Mouse (Mus musculus) embryonic facial prominence, embryonic 11.5 days (tissue): ENCODE data around the gene Cep152. TPM values are rescaled to one million over a fixed set of nuclear protein-coding genes. Genes with fewer than 3 reads are reported as not detected.
A peak's percentile ranks its signal among the peaks of the same experiment; 100 is the strongest.

Source experiments
- ATAC-seq: fragments of 200-750 bp; cut with Nextera tagmentation; replicated peaks from 2 replicates; pipeline ENCODE4 v1.8.0; 2017; ENCODE audit warnings: low read depth; ENCODE audit not compliant: insufficient number of reproducible peaks, low FRiP score, low TSS enrichment
- DNase-seq: peaks from one replicate; pipeline ENCODE4 v3.0.0-alpha.2; 2015; ENCODE audit warnings: low spot score
- H3K27ac ChIP-seq: fragments of 300-500 bp; sonication (generic); replicated peaks from 2 replicates; pipeline ENCODE4 v1.5.1; 2014; ENCODE audit warnings: mild to moderate bottlenecking, low read depth, low read length, control low read depth
- H3K27me3 ChIP-seq: fragments of 300-500 bp; sonication (generic); 2 replicates; pipeline ENCODE4 v1.6.1; 2014; ENCODE audit warnings: mild to moderate bottlenecking, low read length, moderate library complexity, mixed read lengths; ENCODE audit not compliant: control insufficient read depth, insufficient read depth
- H3K36me3 ChIP-seq: fragments of 300-500 bp; sonication (generic); replicated peaks from 2 replicates; pipeline ENCODE4 v1.6.1; 2014; ENCODE audit warnings: low read depth, mild to moderate bottlenecking, low read length, moderate library complexity, mixed read lengths; ENCODE audit not compliant: control insufficient read depth, insufficient read depth
- H3K4me1 ChIP-seq: fragments of 300-500 bp; sonication (generic); 2 replicates; pipeline ENCODE4 v1.6.1; 2014; ENCODE audit warnings: low read length, mixed read lengths; ENCODE audit not compliant: control insufficient read depth, insufficient read depth
- H3K4me2 ChIP-seq: fragments of 300-500 bp; sonication (generic); 2 replicates; pipeline ENCODE4 v1.6.1; 2014; ENCODE audit warnings: low read depth, mild to moderate bottlenecking, control low read depth, low read length, moderate library complexity
- H3K4me3 ChIP-seq: fragments of 300-500 bp; sonication (generic); 2 replicates; pipeline ENCODE4 v1.5.1; 2014; ENCODE audit warnings: low read depth, low read length, control low read depth
- H3K9ac ChIP-seq: fragments of 300-500 bp; sonication (generic); replicated peaks from 2 replicates; pipeline ENCODE4 v1.6.1; 2014; ENCODE audit warnings: mild to moderate bottlenecking, control low read depth, low read length
- H3K9me3 ChIP-seq: fragments of 300-500 bp; sonication (generic); replicated peaks from 2 replicates; pipeline ENCODE4 v1.6.1; 2016; ENCODE audit warnings: mild to moderate bottlenecking, low read length, inconsistent platforms, mixed read lengths; ENCODE audit not compliant: control insufficient read depth
- WGBS: fragments of 180-500 bp; shearing (Covaris S2); extraction: QIAGEN DNeasy Blood & Tissue Kit; methylation state at CpG from one replicate; pipeline ENCODE4 v1.1.7; 2014; 5-methylcytosine and 5-hydroxymethylcytosine counted together
- polyA plus RNA-seq: library from polyadenylated mRNA; unstranded; fragments of >200 nt; fragmentation: Nextera tagmentation; extraction: Ambion mirVana; gene quantifications from 2 replicates; pipeline ENCODE4 v1.2.1, GENCODE M21; 2014

Gene Cep152
- polyA plus RNA-seq, 1 experiment from 2014 or later, result 8.7 TPM

DNA sequence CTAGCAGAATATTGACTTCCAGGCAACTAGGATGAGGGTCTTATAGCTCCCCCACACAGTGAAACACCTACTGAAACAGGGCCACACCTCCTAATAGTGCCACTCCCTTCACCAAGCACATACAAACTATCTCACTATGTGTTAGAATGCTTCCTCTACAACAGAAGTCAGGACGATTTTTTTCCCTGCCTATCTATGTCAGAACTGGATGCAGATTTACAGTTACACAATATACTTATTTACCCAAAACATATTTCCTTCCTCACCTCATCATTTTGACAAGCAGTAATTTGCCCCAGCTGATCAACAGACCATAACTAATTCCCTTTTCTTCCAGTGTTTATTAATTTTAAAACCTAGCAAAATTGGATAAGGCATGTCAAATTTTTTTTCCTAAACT lies 81.3 kb downstream of the Cep152 start:
- no peaks in the 10 kb centered on the region for H3K36me3 ChIP-seq
- no peak overlapping the region for H3K9ac ChIP-seq
- H3K4me2 ChIP-seq, result no peak overlapping the region
- no peak overlapping the region for H3K4me3 ChIP-seq
- H3K27ac ChIP-seq, result no peak overlapping the region
- no peaks in the 10 kb centered on the region for H3K27me3 ChIP-seq
- ATAC-seq (no peak), DNase-seq (no peak)
- H3K4me1 ChIP-seq, result no peaks in the 10 kb centered on the region
- 67% methylated on average over 1 of the region's 1 CpGs for WGBS
- no peaks in the 10 kb centered on the region for H3K9me3 ChIP-seq

DNA sequence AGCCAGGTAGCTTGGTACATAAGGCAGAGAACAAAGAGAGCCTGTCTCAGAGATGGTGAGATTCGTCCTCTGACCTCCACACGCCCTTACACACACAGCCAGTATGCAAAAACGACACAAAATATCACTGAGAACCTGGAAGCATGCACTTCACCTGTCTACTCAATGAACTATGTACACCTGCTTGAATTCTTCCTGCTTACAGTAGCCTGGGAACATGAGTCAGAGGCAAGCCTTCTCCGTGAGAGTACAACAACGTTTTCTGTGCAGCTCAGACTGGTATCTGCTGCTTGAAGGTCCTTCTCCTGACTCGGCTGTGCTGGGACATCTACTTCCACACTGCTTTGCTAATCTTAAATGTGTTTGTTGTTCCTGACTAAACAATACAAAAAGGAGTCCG lies 83.5 kb downstream of the Cep152 start:
- Histone ChIP-seq H3K9me3 (no peaks in the 10 kb centered on the region), H3K4me1 (no peaks in the 10 kb centered on the region), H3K27ac (no peak overlapping the region), H3K36me3 (no peaks in the 10 kb centered on the region), H3K27me3 (no peaks in the 10 kb centered on the region), H3K4me2 (no peak overlapping the region), H3K4me3 (no peak overlapping the region), H3K9ac (no peak overlapping the region)
- no peak for DNase-seq
- 75% methylated on average over 7 of the region's 7 CpGs for WGBS
- ATAC-seq, result no peak

DNA sequence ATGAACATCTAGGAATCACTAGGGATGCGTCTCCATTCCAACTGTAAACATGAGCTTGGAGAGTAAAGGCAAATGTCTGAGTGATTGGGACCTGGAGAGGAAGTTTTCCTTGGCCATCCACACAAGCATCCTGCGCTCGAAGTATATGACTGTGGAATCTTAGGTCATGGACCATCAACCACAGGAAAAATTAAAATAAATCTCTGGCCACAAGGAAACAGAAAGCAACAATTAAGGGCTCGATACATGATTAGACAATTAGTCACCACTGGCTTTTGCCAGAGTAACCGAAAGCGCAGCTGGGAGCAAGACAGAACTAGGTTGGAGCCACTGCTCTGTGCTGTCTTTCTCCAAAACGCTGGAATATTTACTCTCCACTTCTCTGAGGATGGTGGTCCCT lies 84.3 kb downstream of the Cep152 start:
- 84% methylated on average over 7 of the region's 7 CpGs for WGBS
- ATAC-seq (no peak), DNase-seq (no peak)
- Histone ChIP-seq H3K27ac (no peak overlapping the region), H3K9me3 (no peaks in the 10 kb centered on the region), H3K36me3 (no peaks in the 10 kb centered on the region), H3K27me3 (no peaks in the 10 kb centered on the region), H3K4me1 (no peaks in the 10 kb centered on the region), H3K9ac (no peak overlapping the region), H3K4me3 (no peak overlapping the region), H3K4me2 (no peak overlapping the region)

DNA sequence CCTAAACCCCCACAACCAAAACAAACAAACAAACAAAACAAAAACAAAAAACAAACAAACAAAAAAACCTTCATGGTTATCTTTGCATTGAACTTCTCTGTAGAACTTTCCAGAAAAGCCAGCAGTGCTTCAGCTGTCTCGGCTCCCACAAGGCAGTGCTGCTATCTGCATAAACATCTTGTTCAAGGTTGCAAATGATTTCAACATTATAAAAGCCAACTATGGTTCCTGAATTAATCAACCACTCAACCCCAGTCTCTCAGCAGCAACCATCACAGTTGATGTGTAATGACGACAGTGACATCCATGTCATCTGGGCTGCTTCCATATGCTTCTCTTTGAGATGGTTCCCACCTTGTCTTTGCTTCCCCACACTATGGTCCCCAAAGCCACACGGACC lies 85.3 kb downstream of the Cep152 start:
- Histone ChIP-seq H3K4me3 (no peak overlapping the region), H3K9ac (no peak overlapping the region), H3K9me3 (no peaks in the 10 kb centered on the region), H3K4me2 (no peak overlapping the region), H3K27ac (no peak overlapping the region), H3K27me3 (no peaks in the 10 kb centered on the region), H3K36me3 (no peaks in the 10 kb centered on the region), H3K4me1 (no peaks in the 10 kb centered on the region)
- 85% methylated on average over 3 of the region's 3 CpGs for WGBS
- ATAC-seq (no peak), DNase-seq (no peak)

DNA sequence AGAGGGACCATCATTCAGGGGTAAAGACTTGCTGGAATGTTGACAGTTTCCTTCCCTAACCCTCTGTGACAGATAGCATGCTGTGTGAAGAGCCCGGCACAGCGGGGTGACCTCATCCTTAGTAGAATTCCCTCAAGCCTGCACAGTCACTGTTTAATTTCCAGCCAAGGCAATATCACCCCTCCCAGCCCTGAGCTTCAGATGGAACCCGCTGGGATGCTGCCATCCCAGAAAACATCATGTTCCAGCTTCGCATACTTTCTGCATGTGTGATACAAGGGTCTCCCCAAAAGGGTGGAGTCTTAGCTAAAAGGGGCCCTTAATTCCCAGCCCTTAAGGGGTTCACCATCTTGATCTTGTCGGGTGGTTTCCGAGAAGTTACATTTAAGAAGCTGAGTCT lies 94.2 kb downstream of the Cep152 start:
- Histone ChIP-seq H3K27me3 (no peaks in the 10 kb centered on the region), H3K9ac (no peak overlapping the region), H3K27ac (no peak overlapping the region), H3K4me2 (no peak overlapping the region), H3K9me3 (no peaks in the 10 kb centered on the region), H3K4me3 (no peak overlapping the region), H3K4me1 (no peaks in the 10 kb centered on the region), H3K36me3 (no peaks in the 10 kb centered on the region)
- ATAC-seq, result no peak
- DNase-seq, result no peak
- 68% methylated on average over 6 of the region's 6 CpGs for WGBS

DNA sequence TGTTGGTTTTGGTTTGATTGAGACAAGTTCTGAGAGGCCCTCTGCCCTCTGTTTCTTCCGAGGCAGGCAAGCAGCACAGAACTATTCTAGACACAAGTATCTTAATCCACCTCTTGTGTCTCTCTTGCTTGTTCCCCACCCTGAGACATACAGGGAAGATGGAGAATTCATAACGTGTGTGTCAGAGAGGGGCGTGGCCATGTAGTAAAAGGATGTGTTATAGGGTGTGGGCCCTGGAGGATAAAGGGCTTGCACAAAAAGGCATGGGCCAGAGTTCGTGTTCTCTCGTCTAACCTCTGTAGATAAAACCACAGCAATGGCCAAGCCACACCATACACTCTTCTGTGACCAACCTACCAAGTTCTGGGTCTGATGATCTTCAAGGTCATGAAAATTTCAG lies 98.3 kb downstream of the Cep152 start:
- Histone ChIP-seq H3K27ac (no peak overlapping the region), H3K27me3 (no peaks in the 10 kb centered on the region), H3K36me3 (no peaks in the 10 kb centered on the region), H3K4me3 (no peak overlapping the region), H3K4me1 (no peaks in the 10 kb centered on the region), H3K9ac (no peak overlapping the region), H3K9me3 (no peaks in the 10 kb centered on the region), H3K4me2 (no peak overlapping the region)
- WGBS, result 85% methylated on average over 5 of the region's 5 CpGs
- DNase-seq, result no peak
- ATAC-seq, result no peak

DNA sequence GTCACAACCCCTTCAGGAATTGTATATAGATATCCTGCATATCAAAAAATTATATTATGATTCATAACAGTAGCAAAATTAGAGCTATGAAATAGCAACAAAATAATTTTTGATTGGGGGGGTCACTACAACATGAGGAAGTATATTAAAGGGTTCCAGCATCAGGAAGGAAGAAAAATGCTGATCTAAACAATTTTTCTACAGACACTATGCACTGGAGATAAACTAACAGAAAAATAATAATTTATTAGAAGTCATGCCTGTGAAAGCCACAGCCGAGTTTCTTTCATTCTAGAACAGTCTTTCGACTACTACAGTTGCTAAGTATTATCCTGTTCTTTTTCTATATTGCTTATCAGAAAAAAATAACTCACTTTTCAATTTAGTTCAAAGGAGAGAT lies 99.4 kb downstream of the Cep152 start:
- Histone ChIP-seq H3K4me1 (no peaks in the 10 kb centered on the region), H3K4me2 (no peak overlapping the region), H3K4me3 (no peak overlapping the region), H3K9ac (no peak overlapping the region), H3K9me3 (no peaks in the 10 kb centered on the region), H3K27me3 (no peaks in the 10 kb centered on the region), H3K27ac (no peak overlapping the region), H3K36me3 (no peaks in the 10 kb centered on the region)
- ATAC-seq (no peak), DNase-seq (no peak)
- WGBS, result 89% methylated on average over 2 of the region's 2 CpGs

DNA sequence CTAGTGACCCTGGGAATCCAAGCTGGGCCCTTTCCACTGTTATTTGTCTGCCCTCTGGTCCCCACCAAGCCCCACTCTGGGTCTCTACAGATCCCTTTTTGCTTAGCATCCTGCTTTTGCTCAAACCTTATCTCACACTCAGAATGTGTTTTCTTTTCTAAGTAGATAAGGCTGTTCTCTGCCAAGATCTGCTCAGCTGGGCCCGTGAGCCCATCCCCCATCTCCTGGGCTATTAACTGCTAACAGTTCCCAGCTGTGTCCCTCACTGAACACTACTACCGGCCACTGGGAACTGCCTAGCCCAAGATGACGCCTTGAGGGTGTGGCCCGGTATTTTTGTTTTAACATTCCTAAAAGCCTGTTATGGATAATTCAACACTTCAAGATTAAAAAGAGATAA lies 108.3 kb downstream of the Cep152 start:
- ATAC-seq (peak; percentile 73; the same call in 1 of the 2 replicates), DNase-seq (peak; percentile 81)
- Histone ChIP-seq H3K9ac (no peak overlapping the region), H3K4me1 (no peaks in the 10 kb centered on the region; the same call in 1 of the 2 replicates), H3K9me3 (no peaks in the 10 kb centered on the region), H3K27ac (no peak overlapping the region), H3K27me3 (no peaks in the 10 kb centered on the region), H3K4me3 (no peak overlapping the region), H3K4me2 (no peak overlapping the region), H3K36me3 (no peaks in the 10 kb centered on the region)
- 10% methylated on average over 4 of the region's 4 CpGs for WGBS
